Mouse (Mus musculus): ENCODE data around the gene Hsdl1.

Gene Hsdl1

DNA sequence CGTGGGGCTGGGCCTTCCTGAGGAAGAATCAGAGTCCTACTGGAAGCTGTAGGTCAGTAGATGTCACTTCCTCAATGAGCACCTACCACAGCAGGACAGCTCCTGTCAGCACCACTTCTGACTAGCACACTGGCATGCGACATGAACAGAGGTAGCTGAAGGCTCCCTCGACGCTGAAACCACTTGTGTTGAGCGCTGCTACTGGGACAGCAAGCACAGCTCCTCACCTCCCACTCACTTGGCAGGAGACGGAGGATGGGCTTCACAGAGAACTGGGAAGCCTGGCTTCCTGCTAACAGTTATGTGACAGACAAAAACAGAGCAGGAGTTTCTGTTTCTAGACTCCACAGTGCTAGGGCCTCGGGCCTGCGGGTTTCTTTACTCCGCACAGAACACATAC lies 43.0 kb downstream of the Hsdl1 start:
- DNase-seq (ENCODE audit: low read depth in 1 of 2, low spot score in 2 of 2), result no peak

DNA sequence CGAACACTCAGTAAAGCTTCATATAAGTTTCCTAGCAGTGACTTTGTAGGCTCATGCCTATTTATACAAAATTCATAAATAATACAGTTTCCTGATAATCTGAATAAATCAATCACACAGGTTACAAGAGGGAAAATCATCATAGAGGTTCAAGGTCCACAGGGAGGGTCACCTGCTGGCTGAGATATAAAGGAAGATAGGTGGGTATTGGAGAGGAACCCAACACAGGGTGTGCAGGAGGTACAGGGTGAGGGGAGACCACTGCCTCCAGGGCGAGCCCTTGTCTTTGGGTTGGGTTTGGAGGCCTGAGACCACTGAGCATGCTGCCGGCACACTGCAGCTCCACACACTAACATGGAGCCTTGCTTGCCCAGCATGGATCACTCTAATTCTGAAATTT lies 43.6 kb downstream of the Hsdl1 start:
- no peak for DNase-seq (ENCODE audit: low read depth in 1 of 2, low spot score in 2 of 2)

DNA sequence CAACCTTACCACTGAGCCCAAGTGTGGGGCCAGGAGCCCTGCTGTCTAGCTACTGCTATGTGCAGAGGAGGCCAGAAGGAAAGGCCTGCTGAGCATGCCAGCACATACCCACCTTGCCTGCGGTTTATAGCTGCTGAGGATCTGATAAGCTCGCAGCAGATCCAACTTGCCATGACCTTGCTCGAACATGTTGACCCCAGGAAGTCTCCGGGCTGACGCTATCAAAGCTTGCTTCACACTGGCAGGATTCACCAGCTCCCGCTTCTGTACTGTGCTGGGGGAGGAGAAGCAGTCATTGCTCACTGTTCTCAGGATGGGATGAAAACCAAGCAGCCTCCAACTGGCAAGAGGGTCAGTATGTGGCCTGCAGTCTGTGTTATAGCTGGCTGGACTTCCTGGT lies 44.0 kb downstream of the Hsdl1 start:
- DNase-seq (ENCODE audit: low read depth in 1 of 2, low spot score in 2 of 2), result no peak

DNA sequence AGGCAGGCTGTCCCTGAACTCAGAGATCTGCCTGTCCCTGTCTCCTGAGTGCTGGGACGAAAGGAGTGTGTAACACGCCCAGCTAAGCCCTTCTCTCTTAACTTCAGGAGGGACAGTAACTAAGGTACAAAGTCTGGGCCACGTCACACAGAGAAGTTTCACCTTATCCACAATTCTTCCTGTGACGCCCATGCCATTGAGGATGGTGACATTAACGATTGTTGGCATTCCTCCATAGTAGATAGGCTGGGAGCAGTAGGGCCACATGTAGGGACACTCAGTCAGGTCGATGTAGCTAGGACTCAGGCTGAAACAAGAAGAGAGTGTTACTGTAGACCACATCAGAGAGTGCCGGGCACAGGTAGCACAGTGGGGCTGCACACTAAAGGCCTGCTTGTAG lies 46.2 kb downstream of the Hsdl1 start:
- DNase-seq (ENCODE audit: low read depth in 1 of 2, low spot score in 2 of 2), result no peak

DNA sequence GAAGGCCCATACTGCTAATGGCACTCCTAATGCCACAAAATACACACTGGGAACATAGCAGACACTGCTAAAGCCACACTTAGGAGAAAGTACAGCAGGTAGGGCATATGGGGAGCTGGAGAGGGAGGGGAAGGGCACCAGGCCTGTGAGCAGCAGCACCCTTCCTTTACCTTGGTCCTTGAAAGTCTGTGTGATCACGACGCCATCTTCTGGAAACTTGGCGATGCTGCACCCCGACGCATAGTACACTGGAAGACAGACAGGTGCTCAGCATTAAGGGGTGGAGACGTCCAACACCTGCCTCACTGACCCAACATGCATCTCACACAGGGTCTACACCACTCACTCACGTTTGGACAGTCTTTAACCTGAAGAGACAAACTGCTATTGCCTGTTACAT lies 54.9 kb downstream of the Hsdl1 start:
- DNase-seq (ENCODE audit: low read depth in 1 of 2, low spot score in 2 of 2), result no peak

DNA sequence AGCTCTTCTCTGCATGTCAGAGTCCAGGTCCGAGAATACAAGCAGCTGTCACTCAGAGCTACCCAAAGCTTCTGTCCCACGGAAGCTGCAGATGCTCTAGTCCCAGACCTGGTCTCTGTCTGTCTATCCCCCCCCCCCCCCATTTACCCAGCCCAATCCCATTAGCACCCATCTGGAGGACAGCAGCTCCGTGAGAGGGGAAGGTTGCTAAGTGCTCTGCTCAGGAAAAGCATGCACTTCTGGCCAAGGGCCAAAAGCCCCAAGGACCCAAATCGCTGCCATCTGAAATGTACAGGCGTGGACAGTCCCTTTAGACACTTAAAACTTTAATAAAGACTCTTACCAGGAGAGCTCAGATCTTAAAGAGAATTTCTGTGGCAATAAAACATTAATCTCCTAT lies 58.3 kb downstream of the Hsdl1 start:
- no peak for DNase-seq (ENCODE audit: low read depth in 1 of 2, low spot score in 2 of 2)

DNA sequence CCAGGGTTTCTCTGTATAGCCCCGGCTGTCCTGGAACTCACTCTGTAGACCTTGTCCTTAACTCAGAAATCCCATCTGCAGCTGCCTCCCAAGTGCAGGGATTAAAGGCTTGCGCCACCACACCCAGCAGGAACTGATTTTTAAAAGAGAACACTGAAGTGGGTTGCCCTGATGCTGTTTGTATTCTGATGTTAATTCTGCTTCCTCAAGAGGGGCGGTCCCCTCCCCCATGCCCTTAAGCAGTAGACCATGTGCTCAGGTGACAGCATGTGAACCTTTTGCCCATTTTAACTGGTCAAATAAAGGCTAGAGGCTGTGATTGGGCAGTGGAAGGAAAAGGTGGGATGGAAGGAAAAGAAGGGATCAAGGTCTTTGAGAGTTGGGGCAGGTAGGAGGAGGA lies 59.2 kb downstream of the Hsdl1 start:
- DNase-seq (ENCODE audit: low read depth in 1 of 2, low spot score in 2 of 2), result no peak

DNA sequence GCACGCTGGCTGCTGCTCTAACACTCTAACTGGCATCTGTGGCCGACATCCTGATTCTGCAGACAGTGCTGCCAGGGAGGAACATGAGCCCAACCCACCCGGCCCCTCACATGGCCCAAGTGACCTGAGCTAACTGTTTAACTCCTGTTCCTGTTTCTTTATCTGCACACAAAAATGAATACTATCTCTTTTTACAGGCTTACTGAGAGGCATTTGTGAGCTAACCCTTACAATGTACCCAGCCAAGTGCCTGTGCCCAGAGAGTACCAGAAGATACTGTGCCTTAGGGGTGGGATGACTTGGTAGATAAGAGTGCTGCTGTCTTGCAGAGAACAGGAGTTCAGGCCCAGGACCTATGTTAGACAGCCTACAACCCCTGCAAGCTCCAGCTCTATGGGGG lies 60.0 kb downstream of the Hsdl1 start:
- no peak for DNase-seq (ENCODE audit: low read depth in 1 of 2, low spot score in 2 of 2)

DNA sequence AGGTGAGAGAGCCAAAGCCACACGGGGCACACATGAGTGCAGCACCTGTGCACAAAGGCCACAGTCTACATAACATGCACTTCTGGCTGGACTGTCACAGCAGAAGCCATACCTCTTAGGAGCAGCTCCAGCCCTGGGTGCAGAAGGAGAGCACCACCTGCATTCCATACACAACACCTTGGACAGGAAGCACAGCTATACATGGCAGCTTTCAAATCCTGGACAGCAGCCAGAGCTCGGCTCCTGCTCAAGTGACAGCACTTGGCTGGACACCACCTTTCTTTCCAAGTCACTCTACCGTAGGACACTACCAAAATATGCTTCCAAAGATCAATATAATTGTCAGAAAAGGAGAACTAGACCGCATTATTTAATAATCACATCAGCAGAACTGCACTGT lies 61.6 kb downstream of the Hsdl1 start:
- DNase-seq (ENCODE audit: low read depth in 1 of 2, low spot score in 2 of 2), result no peak

Data from monocyte, adult 2 months (primary cell).